ENCODE assay signal across 26 mouse cellular contexts in genomic region chr4:106596200-106596599, GRCm38 (mm10). TPM values are rescaled to one million over a fixed set of nuclear protein-coding genes. Genes with fewer than 3 reads are reported as not detected.
DNase-seq lines count a peak whose midpoint lies in the region; ATAC-seq and TF ChIP-seq lines count a peak whose summit lies in the region.
"Had no signal": no experiment of that assay in that cellular context is flagged by ENCODE, and none has a peak within 500 bp of the region (broad histone marks: within the 10 kb centered on the region; RNA-seq: fewer than 3 reads in every experiment).

No protein-coding gene starts in this region.

- no peaks in the 10 kb centered on the region for H3K36me3 ChIP-seq in intestine, postnatal 0 days (ENCODE audit: control insufficient read depth, insufficient read depth)
- no peaks in the 10 kb centered on the region for H3K36me3 ChIP-seq in intestine, embryonic 15.5 days
- no peaks in the 10 kb centered on the region for H3K36me3 ChIP-seq in lung, postnatal 0 days (ENCODE audit: insufficient read depth, low read length)
- H3K36me3 ChIP-seq in stomach, postnatal 0 days (ENCODE audit: control insufficient read depth, insufficient read depth, low read length), result no peaks in the 10 kb centered on the region
- H3K36me3 ChIP-seq: liver, embryonic 13.5 days; stomach, embryonic 15.5 days had no signal

- CTCF ChIA-PET in Patski (lab: Charles Lee), result no interaction called here

- no peak overlapping the region for H3K27ac ChIP-seq in intestine, postnatal 0 days (ENCODE audit: low read depth, low read length)
- H3K27ac ChIP-seq in intestine, embryonic 15.5 days, result no peak overlapping the region
- no peak overlapping the region for H3K27ac ChIP-seq in lung, postnatal 0 days (ENCODE audit: low read length)
- H3K27ac ChIP-seq in stomach, postnatal 0 days (replicated peaks), result no peak overlapping the region
- H3K27ac ChIP-seq: hindbrain, embryonic 14.5 days; kidney, embryonic 15.5 days; liver, embryonic 13.5 days; midbrain, embryonic 12.5 days; stomach, embryonic 15.5 days had no signal

- no peaks in the 10 kb centered on the region for H3K9me3 ChIP-seq in intestine, postnatal 0 days (ENCODE audit: control insufficient read depth)
- no peaks in the 10 kb centered on the region for H3K9me3 ChIP-seq in intestine, embryonic 15.5 days
- no peaks in the 10 kb centered on the region for H3K9me3 ChIP-seq in lung, postnatal 0 days (ENCODE audit: low read length)
- H3K9me3 ChIP-seq in stomach, postnatal 0 days (ENCODE audit: control insufficient read depth, low read length), result no peaks in the 10 kb centered on the region
- H3K9me3 ChIP-seq: kidney, embryonic 15.5 days; liver, embryonic 13.5 days; midbrain, embryonic 12.5 days; stomach, embryonic 15.5 days had no signal

- peak; percentile 56 for TF ChIP-seq CTCF in intestine, postnatal 0 days (IDR thresholded peaks at IDR 0.05; ENCODE audit: low read depth)
- TF ChIP-seq CTCF in lung, postnatal 0 days (IDR thresholded peaks at IDR 0.05), result peak; percentile 33
- peak; percentile 49 for TF ChIP-seq CTCF in Patski (IDR thresholded peaks at IDR 0.05)
- TF ChIP-seq CTCF in stomach, postnatal 0 days (IDR thresholded peaks at IDR 0.05; ENCODE audit: low read depth), result peak; percentile 49

- POLR2A ChIA-PET in Patski (lab: Charles Lee), result no interaction called here

- DNase-seq in lung, postnatal 0 days (ENCODE audit: low spot score), result no peak
- DNase-seq in lung, adult 18-20 months, result no peak
- no peak for DNase-seq in Patski (ENCODE audit: low read depth, low spot score)
- DNase-seq in stomach, postnatal 0 days (ENCODE audit: low spot score), result no peak
- no peak for DNase-seq in urinary bladder, postnatal 10 days (ENCODE audit: low spot score)
- no peak for DNase-seq in layer of hippocampus, postnatal 14 days (ENCODE audit: low spot score in 2 of 2)
- DNase-seq: cerebellum, adult 18-20 months; heart, postnatal 14 days; layer of hippocampus, adult 9-11 months; liver, embryonic 13.5 days; lung, postnatal 4 days; retina, postnatal 1 day; spleen, adult 18-20 months; thymus, postnatal 25 days had no signal

- no peak overlapping the region for H3K4me2 ChIP-seq in intestine, postnatal 0 days (replicated peaks; ENCODE audit: low read depth)
- H3K4me2 ChIP-seq in intestine, embryonic 15.5 days (replicated peaks), result no peak overlapping the region
- H3K4me2 ChIP-seq in lung, postnatal 0 days (replicated peaks; ENCODE audit: low read depth, low read length), result no peak overlapping the region
- H3K4me2 ChIP-seq in stomach, postnatal 0 days (replicated peaks; ENCODE audit: low read depth), result no peak overlapping the region
- H3K4me2 ChIP-seq: hindbrain, embryonic 14.5 days; kidney, embryonic 15.5 days; liver, embryonic 13.5 days; midbrain, embryonic 12.5 days; stomach, embryonic 15.5 days had no signal

- H3K4me3 ChIP-seq in intestine, postnatal 0 days (ENCODE audit: low read depth, low read length), result no peak overlapping the region
- H3K4me3 ChIP-seq in intestine, embryonic 15.5 days (replicated peaks), result no peak overlapping the region
- no peak overlapping the region for H3K4me3 ChIP-seq in lung, postnatal 0 days (ENCODE audit: low read depth, low read length)
- H3K4me3 ChIP-seq in stomach, postnatal 0 days (ENCODE audit: low read depth, low read length), result no peak overlapping the region
- H3K4me3 ChIP-seq: kidney, embryonic 15.5 days; liver, embryonic 13.5 days; midbrain, embryonic 12.5 days; myocyte; stomach, embryonic 15.5 days had no signal

- H3K4me1 ChIP-seq in intestine, postnatal 0 days (replicated peaks; ENCODE audit: control insufficient read depth, insufficient read depth, low read length), result no peaks in the 10 kb centered on the region
- no peaks in the 10 kb centered on the region for H3K4me1 ChIP-seq in intestine, embryonic 15.5 days (replicated peaks)
- H3K4me1 ChIP-seq in lung, postnatal 0 days (ENCODE audit: insufficient read depth, low read depth, low read length), result no peaks in the 10 kb centered on the region
- no peaks in the 10 kb centered on the region for H3K4me1 ChIP-seq in stomach, postnatal 0 days (replicated peaks; ENCODE audit: control insufficient read depth, insufficient read depth)
- H3K4me1 ChIP-seq: kidney, embryonic 15.5 days; midbrain, embryonic 12.5 days; stomach, embryonic 15.5 days had no signal

- no peak for TF ChIP-seq EP300 in lung, postnatal 0 days (IDR thresholded peaks at IDR 0.05)
- no peak for TF ChIP-seq EP300 in stomach, postnatal 0 days (optimal IDR thresholded peaks at IDR 0.05)

- no peaks in the 10 kb centered on the region for H3K27me3 ChIP-seq in intestine, postnatal 0 days (replicated peaks; ENCODE audit: control insufficient read depth, insufficient read depth, low read length)
- no peaks in the 10 kb centered on the region for H3K27me3 ChIP-seq in intestine, embryonic 15.5 days (replicated peaks)
- no peaks in the 10 kb centered on the region for H3K27me3 ChIP-seq in lung, postnatal 0 days (replicated peaks; ENCODE audit: insufficient read depth, low read length)
- no peaks in the 10 kb centered on the region for H3K27me3 ChIP-seq in Patski
- no peaks in the 10 kb centered on the region for H3K27me3 ChIP-seq in stomach, postnatal 0 days (ENCODE audit: control insufficient read depth, insufficient read depth, low read length)
- H3K27me3 ChIP-seq: kidney, embryonic 15.5 days; liver, embryonic 13.5 days; midbrain, embryonic 12.5 days; stomach, embryonic 15.5 days had no signal

- H3K9ac ChIP-seq in intestine, postnatal 0 days (ENCODE audit: low read depth, low read length), result no peak overlapping the region
- H3K9ac ChIP-seq in intestine, embryonic 15.5 days, result no peak overlapping the region
- H3K9ac ChIP-seq in lung, postnatal 0 days (replicated peaks; ENCODE audit: low read depth), result no peak overlapping the region
- H3K9ac ChIP-seq in stomach, postnatal 0 days (ENCODE audit: low read length), result no peak overlapping the region
- H3K9ac ChIP-seq: hindbrain, embryonic 14.5 days; kidney, embryonic 15.5 days; liver, embryonic 13.5 days; midbrain, embryonic 12.5 days; stomach, embryonic 15.5 days had no signal

- ATAC-seq in intestine, postnatal 0 days, result no peak
- no peak for ATAC-seq in intestine, embryonic 15.5 days
- no peak for ATAC-seq in lung, postnatal 0 days
- ATAC-seq in Patski, result no peak
- ATAC-seq in stomach, postnatal 0 days (ENCODE audit: low FRiP score, low TSS enrichment), result no peak

- in situ Hi-C loops in Patski (cut with MboI; ENCODE audit: low pct_unique_long_range_greater_than_20kb), result no loop called here

- 65% methylated on average over 3 of the region's 3 CpGs for WGBS in intestine, postnatal 0 days
- 62% methylated on average over 3 of the region's 3 CpGs for WGBS in intestine, embryonic 15.5 days
- 69% methylated on average over 3 of the region's 3 CpGs for WGBS in lung, postnatal 0 days
- 69% methylated on average over 3 of the region's 3 CpGs for WGBS in stomach, postnatal 0 days

RNA-seq across cellular contexts. Expression of gene Lexm, which starts 20.8 kb away (rescaled TPM):
- not detected in 2 replicates for polyA plus RNA-seq in intestine, postnatal 0 days (2015; fragmentation: Nextera tagmentation; extraction: Ambion mirVana)
- polyA plus RNA-seq in intestine, embryonic 15.5 days (2015; fragmentation: Nextera tagmentation; extraction: Ambion mirVana), result not detected in 2 replicates
- not detected in 2 replicates for polyA plus RNA-seq in lung, postnatal 0 days (2015; fragmentation: Nextera tagmentation; extraction: Ambion mirVana)
- polyA plus RNA-seq in Patski (2021), result not detected
- 0.08 TPM in 1 of 2 replicates, not detected in the other for polyA plus RNA-seq in stomach, postnatal 0 days (2015; fragmentation: Nextera tagmentation; extraction: Ambion mirVana)
- not detected for total RNA-seq in layer of hippocampus, postnatal 14 days (2021)
- total RNA-seq: gastrocnemius, adult 18-20 months; heart, adult 8-10 months; heart, postnatal 14 days; left cerebral cortex, postnatal 25 days; neutrophil, adult 5-6 weeks had no signal
- polyA plus RNA-seq: embryonic facial prominence, embryonic 14.5 days; hindbrain, embryonic 14.5 days; kidney, embryonic 15.5 days; myocyte; stomach, embryonic 15.5 days had no signal

RNA-seq across cellular contexts. Expression of gene Ttc22, which starts 26.0 kb away (rescaled TPM):
- polyA plus RNA-seq in intestine, postnatal 0 days (2015; fragmentation: Nextera tagmentation; extraction: Ambion mirVana), result 61.9 and 66.4 TPM in 2 replicates
- polyA plus RNA-seq in intestine, embryonic 15.5 days (2015; fragmentation: Nextera tagmentation; extraction: Ambion mirVana), result 8.6 and 10.1 TPM in 2 replicates
- polyA plus RNA-seq in lung, postnatal 0 days (2015; fragmentation: Nextera tagmentation; extraction: Ambion mirVana), result 2.2 and 2.5 TPM in 2 replicates
- polyA plus RNA-seq in Patski (2021), result 0.72 TPM
- polyA plus RNA-seq in stomach, postnatal 0 days (2015; fragmentation: Nextera tagmentation; extraction: Ambion mirVana), result 26.9 and 28.2 TPM in 2 replicates
- total RNA-seq in layer of hippocampus, postnatal 14 days (2021), result under 1 TPM; 0.91 to 0.94 TPM
- total RNA-seq: neutrophil, adult 5-6 weeks had no signal

RNA-seq across cellular contexts. Expression of gene Dhcr24, which starts 35.4 kb away (rescaled TPM):
- 6.5 and 7.9 TPM in 2 replicates for polyA plus RNA-seq in intestine, postnatal 0 days (2015; fragmentation: Nextera tagmentation; extraction: Ambion mirVana)
- polyA plus RNA-seq in intestine, embryonic 15.5 days (2015; fragmentation: Nextera tagmentation; extraction: Ambion mirVana), result 8.0 and 9.1 TPM in 2 replicates
- polyA plus RNA-seq in lung, postnatal 0 days (2015; fragmentation: Nextera tagmentation; extraction: Ambion mirVana), result 5.0 and 5.7 TPM in 2 replicates
- polyA plus RNA-seq in Patski (2021), result 17.7 TPM
- 4.7 and 7.1 TPM in 2 replicates for polyA plus RNA-seq in stomach, postnatal 0 days (2015; fragmentation: Nextera tagmentation; extraction: Ambion mirVana)
- 100 to 1,000 TPM in 1 of 2 experiments, 10 to 100 TPM in 1; 93.8 to 106 TPM for total RNA-seq in layer of hippocampus, postnatal 14 days (2021)

RNA-seq across cellular contexts. Expression of gene Pars2, which starts 54.7 kb away (rescaled TPM):
- 6.7 TPM in 2 replicates for polyA plus RNA-seq in intestine, postnatal 0 days (2015; fragmentation: Nextera tagmentation; extraction: Ambion mirVana)
- 14.5 and 15.0 TPM in 2 replicates for polyA plus RNA-seq in intestine, embryonic 15.5 days (2015; fragmentation: Nextera tagmentation; extraction: Ambion mirVana)
- polyA plus RNA-seq in lung, postnatal 0 days (2015; fragmentation: Nextera tagmentation; extraction: Ambion mirVana), result 5.2 and 5.8 TPM in 2 replicates
- 5.8 TPM for polyA plus RNA-seq in Patski (2021)
- polyA plus RNA-seq in stomach, postnatal 0 days (2015; fragmentation: Nextera tagmentation; extraction: Ambion mirVana), result 5.9 and 7.3 TPM in 2 replicates
- total RNA-seq in layer of hippocampus, postnatal 14 days (2021), result 1 to 10 TPM; 6.8 to 7.3 TPM
